Mouse (Mus musculus) heart, adult 2 months (tissue): ENCODE results near the gene Irf5. TPM values are rescaled to one million over a fixed set of nuclear protein-coding genes. Genes with fewer than 3 reads are reported as not detected.

ENCODE experiments used
- DNase-seq, 2 experiments: peaks; one replicate each; pipeline ENCODE4 v3.0.0; 2021
- H3K27ac ChIP-seq: fragments of 200-600 bp; 2 replicates; pipeline ENCODE4 v1.8.1; 2022
- H3K27me3 ChIP-seq: fragments of 200-500 bp; 2 replicates; pipeline ENCODE4 v1.6.1; 2012; ENCODE audit warnings: mild to moderate bottlenecking, low read length, inconsistent platforms, mixed read lengths; ENCODE audit not compliant: control insufficient read depth, insufficient read depth
- H3K36me3 ChIP-seq: fragments of 200-500 bp; 2 replicates; pipeline ENCODE4 v1.6.1; 2012; ENCODE audit warnings: low read length, inconsistent platforms; ENCODE audit not compliant: control insufficient read depth, insufficient read depth
- H3K4me1 ChIP-seq: fragments of 200-500 bp; 2 replicates; pipeline ENCODE4 v1.6.1; 2011; ENCODE audit warnings: low read length; ENCODE audit not compliant: control insufficient read depth, insufficient read depth
- H3K4me3 ChIP-seq: fragments of 200-600 bp; 2 replicates; pipeline ENCODE4 v1.8.1; 2022
- H3K79me2 ChIP-seq: fragments of 200-500 bp; replicated peaks from 2 replicates; pipeline ENCODE4 v1.6.1; 2012; ENCODE audit warnings: mild to moderate bottlenecking, inconsistent platforms, low read length, moderate library complexity, mixed read lengths; ENCODE audit not compliant: control insufficient read depth, insufficient read depth
- H3K9ac ChIP-seq: fragments of 200-500 bp; 2 replicates; pipeline ENCODE4 v1.6.1; 2012; ENCODE audit warnings: low read depth, mild to moderate bottlenecking, control low read depth, inconsistent platforms, low read length, mixed read lengths
- CTCF ChIP-seq: fragments of 200-600 bp; IDR thresholded peaks from 2 replicates; pipeline ENCODE4 v1.8.1; 2022; ENCODE audit warnings: antibody characterized with exemption, mild to moderate bottlenecking, moderate library complexity
- EP300 ChIP-seq: fragments of 200-500 bp; IDR thresholded peaks from 2 replicates; pipeline ENCODE4 v1.6.1; 2011; ENCODE audit warnings: low read depth, low read length, control low read depth; ENCODE audit not compliant: insufficient read depth
- POLR2A ChIP-seq: fragments of 200-500 bp; IDR thresholded peaks from 2 replicates; pipeline ENCODE4 v1.6.1; 2011; ENCODE audit warnings: mild to moderate bottlenecking, low read depth, low read length, control low read depth; ENCODE audit not compliant: insufficient read depth
- WGBS: fragments of 180-500 bp; shearing (Covaris S2); methylation state at CpG from one replicate; pipeline ENCODE4 v1.1.7; 2018; 5-methylcytosine and 5-hydroxymethylcytosine counted together
- intact Hi-C: fragments of 180-260 bp; cut with DNase I; formaldehyde crosslinking; loops from one replicate; pipeline ENCODE4 v1.15.1; 2025
- polyA plus RNA-seq: library from polyadenylated mRNA; depleted of rRNA; stranded (reverse); fragments of >200 nt; gene quantifications from 2 replicates; pipeline ENCODE4 v1.2.3, GENCODE M21; 2012
- total RNA-seq, 2 experiments: library from RNA; stranded (reverse); gene quantifications; 2 replicates each; pipeline ENCODE4 v1.2.3; 2021

Irf5 gene
- total and polyA plus RNA-seq, 3 experiments, result 2.7 to 7.5 (median 3.6) TPM

- TF ChIP-seq POLR2A, result no peak
- TF ChIP-seq CTCF, result no peak
- TF ChIP-seq EP300, result no peak
- H3K9ac ChIP-seq, result no peak overlapping the region
- no peaks in the 10 kb centered on the region for H3K36me3 ChIP-seq
- no peaks in the 10 kb centered on the region for H3K4me1 ChIP-seq
- intact Hi-C loops, result no loop called here
- peak in 1 of 2 experiments; percentile 24 for DNase-seq
- H3K4me3 ChIP-seq, result no peak overlapping the region
- H3K79me2 ChIP-seq, result no peaks in the 10 kb centered on the region
- H3K27me3 ChIP-seq, result no peaks in the 10 kb centered on the region
- WGBS, result 73% methylated on average over 3 of the region's 3 CpGs
- H3K27ac ChIP-seq, result no peak overlapping the region
Observed at GRCm38 (mm10) chr6:29537221-29537620, 10.8 kb downstream of the Irf5 start.

GRCm38 (mm10) chr6:29539502-29539901 is 13.1 kb downstream of the Irf5 start:
- H3K36me3 ChIP-seq, result peaks cover 2% of the 10 kb centered on the region
- no peak for DNase-seq

GRCm38 (mm10) chr6:29540223-29540622 is 13.8 kb downstream of the Irf5 start:
- H3K9ac ChIP-seq, result no peak overlapping the region
- H3K27ac ChIP-seq, result no peak overlapping the region
- no peak for TF ChIP-seq CTCF
- TF ChIP-seq EP300, result no peak
- TF ChIP-seq POLR2A, result no peak
- DNase-seq, result no peak
- WGBS, result 88% methylated on average over 6 of the region's 6 CpGs
- intact Hi-C loops, result no loop called here
- no peak overlapping the region for H3K4me3 ChIP-seq
- H3K27me3 ChIP-seq, result no peaks in the 10 kb centered on the region
- no peaks in the 10 kb centered on the region for H3K4me1 ChIP-seq
- H3K79me2 ChIP-seq, result no peaks in the 10 kb centered on the region
- peaks cover 2% of the 10 kb centered on the region for H3K36me3 ChIP-seq

More at GRCm38 (mm10) chr6:29539502-29539901, 13.1 kb downstream of the Irf5 start:
- WGBS, result 92% methylated on average over 8 of the region's 8 CpGs
- H3K27me3 ChIP-seq, result no peaks in the 10 kb centered on the region
- H3K79me2 ChIP-seq, result no peaks in the 10 kb centered on the region
- no peaks in the 10 kb centered on the region for H3K4me1 ChIP-seq
- H3K4me3 ChIP-seq, result no peak overlapping the region
- no peak overlapping the region for H3K9ac ChIP-seq
- no peak overlapping the region for H3K27ac ChIP-seq
- TF ChIP-seq POLR2A (no peak), CTCF (no peak), EP300 (no peak)
- intact Hi-C loops, result no loop called here

- Histone ChIP-seq H3K4me1 (no peaks in the 10 kb centered on the region), H3K36me3 (peaks cover 2% of the 10 kb centered on the region), H3K4me3 (no peak overlapping the region), H3K79me2 (no peaks in the 10 kb centered on the region), H3K27me3 (no peaks in the 10 kb centered on the region), H3K9ac (no peak overlapping the region), H3K27ac (no peak overlapping the region)
- no peak for DNase-seq
- TF ChIP-seq POLR2A, result no peak
- no peak for TF ChIP-seq CTCF
- TF ChIP-seq EP300, result no peak
- intact Hi-C loops, result no loop called here
- 93% methylated on average over 1 of the region's 1 CpGs for WGBS
Observed at GRCm38 (mm10) chr6:29540956-29541355, 14.5 kb downstream of the Irf5 start.

- TF ChIP-seq EP300 (no peak), POLR2A (no peak), CTCF (no peak)
Observed at GRCm38 (mm10) chr6:29545611-29546010, 19.2 kb downstream of the Irf5 start.

GRCm38 (mm10) chr6:29547582-29547981 is 21.2 kb downstream of the Irf5 start:
- Histone ChIP-seq H3K27ac (no peak overlapping the region), H3K4me1 (no peaks in the 10 kb centered on the region), H3K27me3 (no peaks in the 10 kb centered on the region), H3K4me3 (no peak overlapping the region), H3K9ac (no peak overlapping the region), H3K36me3 (peaks cover 4% of the 10 kb centered on the region), H3K79me2 (no peaks in the 10 kb centered on the region)
- TF ChIP-seq POLR2A (no peak), CTCF (no peak), EP300 (no peak)
- intact Hi-C loops, result no loop called here
- no peak for DNase-seq

More at GRCm38 (mm10) chr6:29545611-29546010, 19.2 kb downstream of the Irf5 start:
- no peaks in the 10 kb centered on the region for H3K27me3 ChIP-seq
- no peak overlapping the region for H3K4me3 ChIP-seq
- H3K36me3 ChIP-seq, result peaks cover 2% of the 10 kb centered on the region
- WGBS, result 96% methylated on average over 2 of the region's 2 CpGs
- DNase-seq, result no peak
- H3K27ac ChIP-seq, result no peak overlapping the region
- H3K4me1 ChIP-seq, result no peaks in the 10 kb centered on the region
- intact Hi-C loops, result no loop called here
- H3K79me2 ChIP-seq, result no peaks in the 10 kb centered on the region
- no peak overlapping the region for H3K9ac ChIP-seq
